Mouse (Mus musculus): ENCODE measurements around the gene Tlk2.

GRCm38 (mm10) chr11:105192186-105192585 lies 13.6 kb downstream of the Tlk2 start:
- TF ChIP-seq CTCF (IDR thresholded peaks at IDR 0.05; ENCODE audit: control insufficient read depth, insufficient read depth, insufficient replicate concordance, low read depth, low read length) (no peak), POLR2A (IDR thresholded peaks at IDR 0.05; ENCODE audit: control insufficient read depth, low read depth, low read length) (no peak)
